Mouse (Mus musculus) lung, embryonic 14.5 days (tissue): ENCODE measurements around the gene Acoxl. TPM values are rescaled to one million over a fixed set of nuclear protein-coding genes. Genes with fewer than 3 reads are reported as not detected.

ENCODE experiments used
- ATAC-seq: fragments of 200-750 bp; cut with Nextera tagmentation; 2 replicates; pipeline ENCODE4 v1.8.0; 2017; ENCODE audit warnings: mild to moderate bottlenecking, moderate TSS enrichment, moderate library complexity; ENCODE audit not compliant: insufficient read depth
- DNase-seq: peaks from one replicate; pipeline ENCODE4 v3.0.0-alpha.2; 2015
- H3K27ac ChIP-seq: fragments of 300-500 bp; sonication (generic); 2 replicates; pipeline ENCODE4 v1.5.1; 2014; ENCODE audit warnings: low read depth, mild to moderate bottlenecking, moderate library complexity
- H3K27me3 ChIP-seq: fragments of 300-500 bp; sonication (generic); 2 replicates; pipeline ENCODE4 v1.6.1; 2014; ENCODE audit warnings: low read length, control low read depth; ENCODE audit not compliant: insufficient read depth
- H3K36me3 ChIP-seq: fragments of 300-500 bp; sonication (generic); 2 replicates; pipeline ENCODE4 v1.6.1; 2014; ENCODE audit warnings: control low read depth; ENCODE audit not compliant: insufficient read depth
- H3K4me1 ChIP-seq: fragments of 300-500 bp; sonication (generic); 2 replicates; pipeline ENCODE4 v1.6.1; 2014; ENCODE audit warnings: antibody characterized with exemption, control low read depth; ENCODE audit not compliant: insufficient read depth
- H3K4me2 ChIP-seq: fragments of 300-500 bp; sonication (generic); 2 replicates; pipeline ENCODE4 v1.6.1; 2014; ENCODE audit warnings: mild to moderate bottlenecking
- H3K4me3 ChIP-seq: fragments of 300-500 bp; sonication (generic); 2 replicates; pipeline ENCODE4 v1.5.1; 2014; ENCODE audit warnings: low read depth, low read length
- H3K9ac ChIP-seq: fragments of 300-500 bp; sonication (generic); 2 replicates; pipeline ENCODE4 v1.6.1; 2014
- H3K9me3 ChIP-seq: fragments of 300-500 bp; sonication (generic); 2 replicates; pipeline ENCODE4 v1.6.1; 2016; ENCODE audit warnings: low read depth, low read length, control low read depth
- CTCF ChIP-seq: IDR thresholded peaks from 2 replicates; pipeline ENCODE4 v1.5.1; 2016; ENCODE audit warnings: antibody characterized with exemption, low read depth
- WGBS: fragments of 180-500 bp; shearing (Covaris S2); extraction: QIAGEN DNeasy Blood & Tissue Kit; methylation state at CpG from one replicate; pipeline ENCODE4 v1.1.7; 2014; 5-methylcytosine and 5-hydroxymethylcytosine counted together
- polyA plus RNA-seq: library from polyadenylated mRNA; unstranded; fragments of >200 nt; fragmentation: Nextera tagmentation; extraction: Ambion mirVana; gene quantifications from 2 replicates; pipeline ENCODE4 v1.2.1, GENCODE M21; 2014

The Acoxl gene
- polyA plus RNA-seq, 1 experiment from 2014 or later, result 0.30 TPM

DNA sequence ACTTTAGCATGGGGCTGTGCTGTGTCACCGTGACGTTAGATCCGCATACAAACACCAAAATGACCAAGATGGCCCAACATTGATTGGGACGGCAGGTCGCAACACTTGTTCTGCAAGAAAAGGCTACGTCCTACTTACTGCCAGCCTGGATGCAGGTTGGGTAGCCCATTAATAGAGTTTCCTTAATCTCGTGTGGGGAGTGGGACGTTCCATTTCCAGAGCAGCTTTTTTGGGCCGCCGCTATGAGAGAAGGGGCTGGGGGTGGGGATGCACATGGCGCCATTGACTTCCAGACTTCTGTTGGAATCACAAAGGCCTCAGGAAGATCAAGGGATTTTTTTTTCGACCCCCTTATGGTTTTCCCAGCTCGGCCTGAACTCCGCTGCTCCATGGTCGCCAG, 286.0 kb downstream of the Acoxl start:
- H3K27me3 ChIP-seq, result peaks cover 24% of the 10 kb centered on the region
- peak; percentile 31 for DNase-seq
- H3K36me3 ChIP-seq, result peaks cover 10% of the 10 kb centered on the region
- no peak for ATAC-seq
- no peak overlapping the region for H3K27ac ChIP-seq
- peak overlapping the region; percentile 9; the same call in 1 of the 2 replicates for H3K9ac ChIP-seq
- H3K9me3 ChIP-seq, result no peaks in the 10 kb centered on the region
- no peak for TF ChIP-seq CTCF
- peak overlapping the region; percentile 94 for H3K4me2 ChIP-seq
- WGBS, result 8% methylated on average over 15 of the region's 15 CpGs
- peak overlapping the region; percentile 73 for H3K4me3 ChIP-seq
- H3K4me1 ChIP-seq, result peaks cover 23% of the 10 kb centered on the region

DNA sequence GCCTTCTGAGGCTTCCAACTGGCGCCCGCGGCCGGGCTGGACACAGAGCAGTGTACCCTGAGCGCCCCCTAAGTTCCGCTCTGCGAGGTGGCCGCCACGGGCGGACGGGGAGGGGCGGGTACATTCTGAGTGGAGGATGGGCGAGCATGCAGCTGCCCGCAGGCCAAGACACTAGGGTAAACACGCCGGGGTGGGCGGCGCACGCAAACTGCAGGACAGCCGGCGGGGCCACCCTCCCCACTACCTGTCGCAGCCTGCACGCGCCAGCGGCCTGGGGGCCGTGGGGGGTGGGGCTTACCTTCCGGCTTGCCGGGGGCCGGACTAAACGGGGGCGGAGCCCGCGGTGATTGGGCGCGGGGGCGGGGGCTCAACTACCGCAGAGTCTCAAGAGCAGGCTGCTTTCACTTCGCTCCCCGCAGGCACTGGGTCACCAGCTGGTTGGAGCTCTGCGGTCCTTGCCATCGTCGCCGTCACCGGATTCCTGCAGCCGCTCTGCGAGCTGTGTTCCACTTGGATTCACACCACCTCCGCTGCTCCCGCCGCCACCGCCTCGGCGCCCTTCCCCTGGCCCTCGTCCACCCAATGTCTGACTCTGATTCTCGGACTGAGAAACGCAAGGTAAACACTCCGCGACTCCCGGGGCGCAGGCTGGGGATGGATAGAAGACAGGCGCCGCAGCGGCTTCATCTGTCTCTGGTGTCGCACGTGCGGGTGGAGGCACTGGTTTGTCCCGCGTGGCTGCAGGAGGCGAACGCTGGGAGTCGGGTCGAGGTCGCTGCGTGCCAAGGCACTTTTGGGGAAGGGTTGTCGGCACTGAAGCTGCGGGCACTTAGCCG, 287.2 kb downstream of the Acoxl start, which contains the start of gene Bcl2l11:
Gene Bcl2l11 (plus strand): TSS at position 404 of the 836 bp plus-strand sequence.
- peaks cover 23% of the 10 kb centered on the region for H3K4me1 ChIP-seq
- H3K27ac ChIP-seq, result peak within 1 kb of the TSS; percentile 84
- peaks cover 24% of the 10 kb centered on the region for H3K27me3 ChIP-seq
- peak; percentile 97 for DNase-seq
- peak within 1 kb of the TSS; percentile 78 for H3K9ac ChIP-seq
- peaks cover 21% of the 10 kb centered on the region for H3K36me3 ChIP-seq
- H3K4me2 ChIP-seq, result peak within 1 kb of the TSS; percentile 94
- TF ChIP-seq CTCF, result peak; percentile 76
- no peaks in the 10 kb centered on the region for H3K9me3 ChIP-seq
- H3K4me3 ChIP-seq, result peak within 1 kb of the TSS; percentile 73
- peak; percentile 81 for ATAC-seq
- WGBS, result under 1% methylated on average over 76 of the region's 76 CpGs

DNA sequence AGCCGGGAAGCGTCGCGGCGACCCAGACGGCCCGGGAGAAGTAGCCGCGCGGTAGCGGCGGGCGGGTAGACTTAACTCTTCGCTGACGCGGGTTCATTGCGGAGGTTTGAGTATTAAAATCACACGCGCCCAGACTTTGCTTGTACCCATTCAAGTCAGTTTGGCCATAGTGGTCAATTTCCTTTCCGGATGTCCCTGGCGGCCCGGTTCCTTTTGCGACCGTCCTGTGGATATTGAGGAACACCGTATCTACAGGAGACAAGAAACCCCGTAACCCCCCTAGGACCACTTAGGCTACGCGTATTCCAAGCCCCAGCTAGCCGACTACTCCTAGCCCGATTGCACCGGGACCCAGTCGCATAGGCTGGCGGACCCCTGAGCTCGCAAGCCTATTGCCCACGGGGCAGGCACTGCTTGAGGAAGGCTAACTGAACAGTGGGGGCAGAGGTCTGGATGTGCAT, 287.9 kb downstream of the Acoxl start:
- H3K4me2 ChIP-seq, result peak overlapping the region; percentile 94
- H3K9me3 ChIP-seq, result no peaks in the 10 kb centered on the region
- ATAC-seq (no peak), DNase-seq (no peak)
- no peak for TF ChIP-seq CTCF
- peak overlapping the region; percentile 84 for H3K27ac ChIP-seq
- WGBS, result 0% methylated on average over 35 of the region's 35 CpGs
- peaks cover 24% of the 10 kb centered on the region for H3K27me3 ChIP-seq
- peaks cover 29% of the 10 kb centered on the region for H3K36me3 ChIP-seq
- peak overlapping the region; percentile 78 for H3K9ac ChIP-seq
- H3K4me1 ChIP-seq, result peaks cover 23% of the 10 kb centered on the region
- H3K4me3 ChIP-seq, result peak overlapping the region; percentile 73

DNA sequence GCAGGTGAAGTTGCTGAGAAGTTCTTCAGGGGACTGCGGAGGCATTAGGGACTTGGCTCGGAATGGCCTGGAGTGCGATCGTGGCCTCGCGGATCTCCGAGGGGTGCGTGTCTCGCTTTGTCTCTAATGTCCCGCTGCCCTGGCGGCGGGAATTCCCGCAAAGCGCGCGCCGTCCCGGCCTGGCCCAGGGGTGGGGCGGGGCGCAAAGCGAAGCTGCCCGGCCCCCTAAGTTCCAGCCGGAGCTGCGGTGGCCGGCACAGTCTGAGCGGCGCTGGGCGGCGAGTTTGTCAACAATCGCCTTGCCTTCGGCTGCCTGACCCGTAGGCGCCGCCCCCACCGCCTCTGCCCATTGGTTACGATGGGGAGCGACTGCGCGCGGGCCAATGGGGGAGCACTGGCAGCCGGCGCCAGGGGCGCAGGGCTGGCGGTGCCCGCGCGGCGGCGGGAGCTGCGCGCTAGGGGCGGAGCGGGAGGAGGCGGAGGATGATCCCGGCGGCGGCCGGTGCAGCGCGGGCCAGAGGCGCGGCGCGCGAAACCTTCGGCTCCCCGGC, 288.5 kb downstream of the Acoxl start:
- H3K4me3 ChIP-seq, result peak overlapping the region; percentile 73
- TF ChIP-seq CTCF, result 0 out of 2 replicates have a peak, but pooled peaks have one; percentile 2
- peaks cover 24% of the 10 kb centered on the region for H3K27me3 ChIP-seq
- DNase-seq, result peak; percentile 98
- 0% methylated on average over 65 of the region's 67 CpGs for WGBS
- H3K4me1 ChIP-seq, result peaks cover 23% of the 10 kb centered on the region
- H3K4me2 ChIP-seq, result peak overlapping the region; percentile 94
- H3K36me3 ChIP-seq, result peaks cover 33% of the 10 kb centered on the region
- ATAC-seq, result peak; percentile 86
- peak overlapping the region; percentile 95 for H3K27ac ChIP-seq
- peak overlapping the region; percentile 78 for H3K9ac ChIP-seq
- no peaks in the 10 kb centered on the region for H3K9me3 ChIP-seq

DNA sequence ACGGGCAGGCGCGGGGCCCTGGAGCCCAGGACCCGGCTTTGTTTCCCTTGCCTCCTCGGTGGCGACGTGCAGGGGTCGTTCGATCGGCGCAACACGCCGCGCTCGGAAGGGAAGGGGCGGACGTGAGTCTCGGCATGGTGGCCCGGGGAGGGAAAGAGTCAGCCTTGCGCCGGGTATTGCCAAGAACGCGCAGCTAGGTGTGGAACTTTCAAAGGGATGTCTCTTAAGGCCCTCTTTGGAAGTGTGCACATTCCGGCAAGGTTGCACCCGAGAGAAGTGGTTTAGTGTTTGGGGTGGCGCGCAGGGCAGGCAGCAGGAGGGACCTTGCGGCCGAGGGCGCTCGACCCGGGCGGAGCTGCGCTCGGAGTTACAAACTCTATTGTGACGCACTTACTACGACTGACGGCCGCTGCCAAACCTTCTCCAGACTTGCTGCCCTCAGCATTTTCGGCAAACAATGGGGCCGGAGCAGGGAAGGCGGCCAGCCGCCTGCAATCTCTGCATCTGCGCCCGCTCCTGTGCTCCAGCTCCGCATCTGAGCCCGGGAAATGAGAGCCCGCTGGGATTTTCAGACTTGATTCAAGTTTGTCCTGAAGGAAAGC, 289.1 kb downstream of the Acoxl start:
- H3K4me2 ChIP-seq, result peak overlapping the region; percentile 94
- H3K9me3 ChIP-seq, result no peaks in the 10 kb centered on the region
- WGBS, result 0% methylated on average over 48 of the region's 48 CpGs
- peaks cover 23% of the 10 kb centered on the region for H3K27me3 ChIP-seq
- H3K9ac ChIP-seq, result peak overlapping the region; percentile 78
- peak overlapping the region; percentile 95 for H3K27ac ChIP-seq
- H3K4me1 ChIP-seq, result peaks cover 20% of the 10 kb centered on the region
- H3K4me3 ChIP-seq, result peak overlapping the region; percentile 73
- peak; percentile 90 for DNase-seq
- peak; percentile 36 for ATAC-seq
- peaks cover 39% of the 10 kb centered on the region for H3K36me3 ChIP-seq
- TF ChIP-seq CTCF, result no peak

DNA sequence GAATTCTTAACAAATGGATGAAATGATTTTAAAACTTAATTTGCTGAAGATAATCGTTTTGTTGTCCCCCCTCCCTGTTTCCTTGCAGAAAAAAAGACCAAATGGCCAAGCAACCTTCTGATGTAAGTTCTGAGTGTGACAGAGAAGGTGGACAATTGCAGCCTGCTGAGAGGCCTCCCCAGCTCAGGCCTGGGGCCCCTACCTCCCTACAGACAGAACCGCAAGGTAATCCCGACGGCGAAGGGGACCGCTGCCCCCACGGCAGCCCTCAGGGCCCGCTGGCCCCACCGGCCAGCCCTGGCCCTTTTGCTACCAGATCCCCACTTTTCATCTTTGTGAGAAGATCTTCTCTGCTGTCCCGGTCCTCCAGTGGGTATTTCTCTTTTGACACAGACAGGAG, 289.9 kb downstream of the Acoxl start:
- H3K27ac ChIP-seq, result no peak overlapping the region
- WGBS, result 21% methylated on average over 10 of the region's 10 CpGs
- ATAC-seq (no peak), DNase-seq (no peak)
- H3K9me3 ChIP-seq, result no peaks in the 10 kb centered on the region
- H3K9ac ChIP-seq, result peak overlapping the region; percentile 78
- peak overlapping the region; percentile 94 for H3K4me2 ChIP-seq
- H3K4me1 ChIP-seq, result peaks cover 15% of the 10 kb centered on the region
- no peak for TF ChIP-seq CTCF
- peaks cover 15% of the 10 kb centered on the region for H3K27me3 ChIP-seq
- H3K36me3 ChIP-seq, result peaks cover 46% of the 10 kb centered on the region
- H3K4me3 ChIP-seq, result peak overlapping the region; percentile 73
